Mouse (Mus musculus): ENCODE results near the gene Ost4. TPM values are rescaled to one million over a fixed set of nuclear protein-coding genes. Genes with fewer than 3 reads are reported as not detected.

Ost4 gene
- polyA plus RNA-seq, 1 experiment from 2014 or later: 217 TPM

DNA sequence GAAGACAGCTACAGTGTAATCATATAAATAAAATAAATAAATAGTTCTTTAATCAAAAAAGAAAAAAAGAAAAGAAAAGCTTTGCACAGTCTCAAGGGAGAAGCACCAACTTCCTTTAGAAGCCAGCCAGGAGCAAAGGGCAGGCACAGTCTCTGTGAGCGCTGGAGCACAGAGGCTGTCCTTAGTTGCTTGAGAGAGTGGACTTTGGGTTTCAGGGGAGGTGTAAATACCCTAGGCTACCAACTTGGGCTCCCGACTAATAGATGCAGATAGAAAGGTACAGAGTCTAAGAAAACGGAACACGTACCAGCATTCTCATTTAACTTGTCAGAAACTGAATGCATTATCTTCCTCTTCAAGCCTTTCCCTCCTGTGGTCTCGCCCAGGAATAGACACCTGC, 41.0 kb upstream of the Ost4 start:
- Histone ChIP-seq H3K36me3 (ENCODE audit: control insufficient read depth, insufficient read depth) (peaks cover 4% of the 10 kb centered on the region; the same call in 1 of the 2 replicates), H3K27ac (ENCODE audit: low read length) (no peak overlapping the region), H3K9me3 (ENCODE audit: control insufficient read depth, low read length) (no peaks in the 10 kb centered on the region), H3K27me3 (replicated peaks; ENCODE audit: control insufficient read depth, insufficient read depth, low read length) (no peaks in the 10 kb centered on the region), H3K4me1 (replicated peaks; ENCODE audit: control insufficient read depth, insufficient read depth, low read length) (peaks cover 15% of the 10 kb centered on the region), H3K4me2 (ENCODE audit: low read length) (no peak overlapping the region), H3K4me3 (replicated peaks; ENCODE audit: low read length) (no peak overlapping the region), H3K9ac (replicated peaks; ENCODE audit: low read depth, low read length) (no peak overlapping the region)
- 76% methylated on average over 5 of the region's 5 CpGs for WGBS
- no peak for ATAC-seq

DNA sequence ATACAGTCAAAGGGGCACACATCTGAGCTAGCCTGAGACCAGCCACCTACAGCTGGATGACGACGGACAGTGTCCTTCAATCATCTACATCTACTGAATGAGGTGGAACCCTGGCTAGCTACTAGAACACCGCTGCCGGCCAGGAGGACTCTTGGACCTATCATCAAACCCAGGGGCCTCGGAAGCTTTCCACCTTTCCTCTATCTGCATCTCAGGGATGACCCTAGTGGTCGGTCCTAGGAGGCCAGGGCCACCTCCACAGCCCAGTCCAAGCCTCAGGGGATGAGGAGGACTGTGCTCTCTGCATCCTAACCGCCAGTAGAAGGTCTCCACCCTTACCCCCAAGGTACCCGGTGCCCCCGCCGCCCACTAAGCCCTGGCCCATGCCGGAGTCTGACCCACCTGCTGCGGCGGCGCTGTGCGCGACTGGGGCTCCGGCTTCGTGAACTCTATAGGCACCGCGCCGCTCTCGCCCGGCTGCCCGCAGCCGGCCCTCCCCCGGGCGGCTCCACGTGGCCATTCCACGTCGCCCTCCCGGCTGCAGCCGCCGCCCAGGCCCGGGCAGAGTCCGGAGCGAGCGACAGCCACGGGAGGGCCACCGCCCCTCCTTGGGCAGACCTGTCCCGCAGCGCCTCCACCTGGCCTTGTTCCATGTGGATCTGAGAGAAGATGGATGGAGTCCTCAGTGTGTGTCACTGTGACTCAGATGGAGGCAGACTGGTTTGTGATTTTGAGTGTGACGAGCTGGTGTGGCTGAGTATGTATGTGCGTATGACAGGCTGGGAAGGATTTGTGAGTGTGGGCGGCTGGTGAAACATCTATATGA, 37.6 kb upstream of the Ost4 start, which contains the start of gene Cgref1:
TSS of gene Cgref1 (minus strand) at position 636 of the 826 bp plus-strand sequence.
- peak; percentile 61 for ATAC-seq
- WGBS: 4% methylated on average over 42 of the region's 44 CpGs

DNA sequence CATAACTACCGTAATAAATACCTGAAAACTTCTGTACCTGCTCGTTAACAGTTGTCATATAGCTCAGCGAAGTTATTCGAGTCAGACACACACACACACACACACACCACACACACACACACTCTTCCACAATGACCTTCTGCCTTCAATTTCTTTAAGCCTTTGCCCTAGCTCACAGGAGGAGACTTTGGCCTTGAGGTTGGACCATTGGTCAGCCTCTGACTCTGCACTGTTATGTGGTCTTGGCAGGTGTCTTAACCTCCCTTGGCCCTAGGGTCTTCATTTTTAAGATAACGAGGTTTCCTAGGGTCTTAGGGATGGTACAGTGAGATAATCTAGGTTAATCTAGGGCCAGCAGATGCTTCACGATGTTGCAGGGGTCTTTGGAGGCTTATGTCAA, 36.8 kb upstream of the Ost4 start:
- Histone ChIP-seq H3K4me3 (replicated peaks; ENCODE audit: low read length) (no peak overlapping the region), H3K4me2 (ENCODE audit: low read length) (0 out of 2 replicates have a peak overlapping the region, but pooled peaks have one; percentile 70), H3K36me3 (ENCODE audit: control insufficient read depth, insufficient read depth) (no peaks in the 10 kb centered on the region), H3K27ac (ENCODE audit: low read length) (no peak overlapping the region), H3K9ac (replicated peaks; ENCODE audit: low read depth, low read length) (no peak overlapping the region), H3K4me1 (replicated peaks; ENCODE audit: control insufficient read depth, insufficient read depth, low read length) (peaks cover 6% of the 10 kb centered on the region; the same call in 1 of the 2 replicates), H3K9me3 (ENCODE audit: control insufficient read depth, low read length) (no peaks in the 10 kb centered on the region), H3K27me3 (replicated peaks; ENCODE audit: control insufficient read depth, insufficient read depth, low read length) (no peaks in the 10 kb centered on the region)
- no peak for ATAC-seq
- WGBS: 84% methylated on average over 6 of the region's 6 CpGs

More for the DNA sequence above, 37.6 kb upstream of the Ost4 start, which contains the start of gene Cgref1:
- Histone ChIP-seq H3K4me3 (replicated peaks; ENCODE audit: low read length) (peak within 1 kb of the TSS; percentile 51), H3K27me3 (replicated peaks; ENCODE audit: control insufficient read depth, insufficient read depth, low read length) (no peaks in the 10 kb centered on the region), H3K9ac (replicated peaks; ENCODE audit: low read depth, low read length) (peak within 1 kb of the TSS; percentile 67), H3K4me2 (ENCODE audit: low read length) (peak within 1 kb of the TSS; percentile 70), H3K27ac (ENCODE audit: low read length) (no peak within 1 kb of the TSS), H3K9me3 (ENCODE audit: control insufficient read depth, low read length) (no peaks in the 10 kb centered on the region), H3K4me1 (replicated peaks; ENCODE audit: control insufficient read depth, insufficient read depth, low read length) (peaks cover 11% of the 10 kb centered on the region), H3K36me3 (ENCODE audit: control insufficient read depth, insufficient read depth) (no peaks in the 10 kb centered on the region)

DNA sequence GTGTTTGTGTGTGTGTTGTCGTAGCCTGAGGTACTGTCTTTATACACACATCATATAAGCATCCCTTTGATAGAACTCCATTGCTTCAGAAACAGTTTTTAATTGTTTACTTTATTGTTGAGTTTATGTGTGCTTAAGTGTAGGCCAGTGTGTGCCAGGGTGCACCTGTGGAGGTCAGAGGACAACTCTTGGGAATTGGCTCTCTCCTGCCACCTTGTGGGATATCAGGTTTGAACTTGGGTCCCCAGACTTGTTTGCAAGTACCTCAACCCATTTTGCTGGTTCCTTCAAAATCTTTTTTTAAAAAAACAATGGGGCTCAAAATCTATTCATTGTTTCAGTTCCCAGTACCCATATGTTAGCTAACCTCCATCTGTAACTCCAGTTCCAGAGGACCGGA, 35.4 kb upstream of the Ost4 start:
- ATAC-seq: no peak

DNA sequence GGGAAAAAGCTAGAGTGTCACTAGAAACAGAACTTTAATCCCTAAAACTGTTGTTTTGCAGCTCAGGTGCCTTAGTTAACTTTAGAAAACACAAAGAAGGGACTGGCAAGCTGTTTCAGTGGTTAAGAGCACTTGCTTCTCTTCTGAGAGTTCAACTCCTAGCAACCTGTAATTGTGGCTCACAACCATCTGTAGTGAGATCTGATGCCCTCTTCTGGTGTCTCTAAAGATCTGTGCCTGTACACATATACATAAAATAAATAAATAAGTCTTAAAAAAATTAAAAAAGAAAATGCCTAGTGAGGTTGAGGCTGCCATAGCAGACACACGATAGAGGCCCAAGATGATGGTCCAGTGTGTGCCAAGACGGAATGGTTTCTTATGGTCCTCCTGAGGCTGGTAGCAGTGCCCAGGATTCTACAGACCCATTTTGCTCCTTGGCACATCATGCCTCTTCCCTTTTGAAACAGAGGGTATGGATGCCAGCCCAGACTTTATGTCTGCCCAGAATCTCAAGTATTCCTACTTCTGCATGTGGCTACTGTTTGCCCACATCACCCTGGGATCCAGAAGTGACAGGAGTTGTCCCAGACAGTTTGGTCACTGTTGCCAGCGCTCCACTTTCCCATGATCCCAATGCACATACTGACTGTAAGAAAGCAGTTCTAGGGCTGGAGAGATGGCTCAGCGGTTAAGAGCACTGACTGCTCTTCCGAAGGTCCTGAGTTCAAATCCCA, 27.3 kb upstream of the Ost4 start:
- H3K27ac ChIP-seq (ENCODE audit: low read length): no peak overlapping the region
- no peak overlapping the region for H3K4me2 ChIP-seq (ENCODE audit: low read length)
- H3K36me3 ChIP-seq (ENCODE audit: control insufficient read depth, insufficient read depth): no peaks in the 10 kb centered on the region
- H3K4me1 ChIP-seq (replicated peaks; ENCODE audit: control insufficient read depth, insufficient read depth, low read length): no peaks in the 10 kb centered on the region
- H3K27me3 ChIP-seq (replicated peaks; ENCODE audit: control insufficient read depth, insufficient read depth, low read length): no peaks in the 10 kb centered on the region
- H3K9ac ChIP-seq (replicated peaks; ENCODE audit: low read depth, low read length): no peak overlapping the region
- H3K9me3 ChIP-seq (ENCODE audit: control insufficient read depth, low read length): no peaks in the 10 kb centered on the region
- H3K4me3 ChIP-seq (replicated peaks; ENCODE audit: low read length): no peak overlapping the region
- WGBS: 93% methylated on average over 5 of the region's 5 CpGs
- no peak for ATAC-seq

More for the DNA sequence above, 35.4 kb upstream of the Ost4 start:
- H3K9ac ChIP-seq (replicated peaks; ENCODE audit: low read depth, low read length): no peak overlapping the region
- 0 out of 2 replicates have a peak, but pooled peaks cover 5% of the 10 kb centered on the region for H3K4me1 ChIP-seq (replicated peaks; ENCODE audit: control insufficient read depth, insufficient read depth, low read length)
- H3K36me3 ChIP-seq (ENCODE audit: control insufficient read depth, insufficient read depth): no peaks in the 10 kb centered on the region
- H3K4me2 ChIP-seq (ENCODE audit: low read length): no peak overlapping the region
- H3K27ac ChIP-seq (ENCODE audit: low read length): no peak overlapping the region
- no peak overlapping the region for H3K4me3 ChIP-seq (replicated peaks; ENCODE audit: low read length)
- 94% methylated on average over 2 of the region's 2 CpGs for WGBS
- H3K27me3 ChIP-seq (replicated peaks; ENCODE audit: control insufficient read depth, insufficient read depth, low read length): no peaks in the 10 kb centered on the region
- no peaks in the 10 kb centered on the region for H3K9me3 ChIP-seq (ENCODE audit: control insufficient read depth, low read length)

DNA sequence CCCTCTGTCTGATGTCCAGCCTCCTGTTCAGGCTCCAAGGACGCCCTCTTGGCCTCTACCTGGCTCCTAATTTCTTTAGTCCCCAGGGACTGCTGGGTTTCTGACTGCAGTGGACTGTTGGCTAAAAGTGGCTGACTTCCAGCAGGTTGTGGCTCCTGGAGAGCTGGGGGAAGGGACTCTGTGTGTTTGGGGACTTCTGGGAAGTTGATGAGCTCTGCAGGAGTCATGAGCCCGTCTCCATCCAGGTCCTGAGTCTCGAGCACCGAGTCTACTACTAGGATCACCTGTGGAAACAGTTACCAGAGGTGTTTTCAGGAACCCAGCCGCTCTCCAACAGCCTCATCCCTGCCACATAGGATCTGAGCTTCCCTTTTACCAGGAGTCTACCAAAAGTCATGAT, 26.1 kb upstream of the Ost4 start:
- 78% methylated on average over 5 of the region's 5 CpGs for WGBS
- no peak for ATAC-seq
- H3K27ac ChIP-seq (ENCODE audit: low read length): no peak overlapping the region

DNA sequence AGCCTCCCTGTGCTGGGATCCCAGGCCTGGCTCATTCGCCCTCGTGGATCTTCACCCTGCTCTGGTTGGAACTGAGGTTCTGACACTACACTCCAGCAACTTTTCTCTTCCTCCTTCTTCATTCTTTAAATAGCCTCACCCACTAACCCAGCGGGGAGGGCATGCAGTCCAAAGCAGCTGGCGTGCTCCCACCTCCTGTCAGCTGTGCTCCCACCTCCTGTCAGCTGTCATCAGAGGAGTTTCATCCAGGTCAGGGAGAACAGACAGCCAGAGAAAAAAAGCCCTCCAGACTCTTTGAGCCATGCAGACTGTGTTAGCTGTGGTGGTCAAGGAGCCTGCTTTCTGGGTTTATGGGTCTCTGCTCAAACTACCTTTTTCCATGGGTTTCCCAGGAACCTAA, 23.8 kb upstream of the Ost4 start:
- Histone ChIP-seq H3K27me3 (replicated peaks; ENCODE audit: control insufficient read depth, insufficient read depth, low read length) (no peaks in the 10 kb centered on the region), H3K4me2 (ENCODE audit: low read length) (no peak overlapping the region), H3K27ac (ENCODE audit: low read length) (no peak overlapping the region), H3K4me1 (replicated peaks; ENCODE audit: control insufficient read depth, insufficient read depth, low read length) (no peaks in the 10 kb centered on the region), H3K4me3 (replicated peaks; ENCODE audit: low read length) (no peak overlapping the region), H3K36me3 (ENCODE audit: control insufficient read depth, insufficient read depth) (no peaks in the 10 kb centered on the region), H3K9me3 (ENCODE audit: control insufficient read depth, low read length) (no peaks in the 10 kb centered on the region), H3K9ac (replicated peaks; ENCODE audit: low read depth, low read length) (no peak overlapping the region)
- WGBS: 84% methylated on average over 4 of the region's 4 CpGs
- ATAC-seq: no peak

More for the DNA sequence above, 26.1 kb upstream of the Ost4 start:
- no peaks in the 10 kb centered on the region for H3K4me1 ChIP-seq (replicated peaks; ENCODE audit: control insufficient read depth, insufficient read depth, low read length)
- no peaks in the 10 kb centered on the region for H3K27me3 ChIP-seq (replicated peaks; ENCODE audit: control insufficient read depth, insufficient read depth, low read length)
- no peak overlapping the region for H3K4me3 ChIP-seq (replicated peaks; ENCODE audit: low read length)
- no peak overlapping the region for H3K4me2 ChIP-seq (ENCODE audit: low read length)
- no peaks in the 10 kb centered on the region for H3K9me3 ChIP-seq (ENCODE audit: control insufficient read depth, low read length)
- H3K36me3 ChIP-seq (ENCODE audit: control insufficient read depth, insufficient read depth): no peaks in the 10 kb centered on the region
- H3K9ac ChIP-seq (replicated peaks; ENCODE audit: low read depth, low read length): no peak overlapping the region

DNA sequence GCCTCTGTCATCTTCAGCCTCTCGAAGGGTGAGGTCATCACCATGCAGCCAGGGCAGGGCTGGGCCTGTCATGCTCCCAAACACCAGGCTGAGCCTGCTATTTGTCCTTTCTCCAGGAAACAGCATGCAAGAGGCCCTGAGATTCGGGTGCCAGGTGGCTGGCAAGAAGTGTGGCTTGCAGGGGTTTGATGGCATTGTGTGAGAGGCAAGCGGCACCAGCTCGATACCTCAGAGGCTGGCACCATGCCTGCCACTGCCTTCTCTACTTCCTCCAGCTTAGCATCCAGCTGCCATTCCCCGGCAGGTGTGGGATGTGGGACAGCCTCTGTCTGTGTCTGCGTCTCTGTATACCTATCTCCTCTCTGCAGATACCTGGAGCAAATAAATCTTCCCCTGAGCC, 23.3 kb upstream of the Ost4 start:
- Histone ChIP-seq H3K9me3 (ENCODE audit: control insufficient read depth, low read length) (no peaks in the 10 kb centered on the region), H3K9ac (replicated peaks; ENCODE audit: low read depth, low read length) (no peak overlapping the region), H3K27ac (ENCODE audit: low read length) (no peak overlapping the region), H3K36me3 (ENCODE audit: control insufficient read depth, insufficient read depth) (no peaks in the 10 kb centered on the region), H3K27me3 (replicated peaks; ENCODE audit: control insufficient read depth, insufficient read depth, low read length) (no peaks in the 10 kb centered on the region), H3K4me3 (replicated peaks; ENCODE audit: low read length) (no peak overlapping the region), H3K4me1 (replicated peaks; ENCODE audit: control insufficient read depth, insufficient read depth, low read length) (no peaks in the 10 kb centered on the region), H3K4me2 (ENCODE audit: low read length) (no peak overlapping the region)
- ATAC-seq: no peak
- WGBS: 72% methylated on average over 6 of the region's 6 CpGs

DNA sequence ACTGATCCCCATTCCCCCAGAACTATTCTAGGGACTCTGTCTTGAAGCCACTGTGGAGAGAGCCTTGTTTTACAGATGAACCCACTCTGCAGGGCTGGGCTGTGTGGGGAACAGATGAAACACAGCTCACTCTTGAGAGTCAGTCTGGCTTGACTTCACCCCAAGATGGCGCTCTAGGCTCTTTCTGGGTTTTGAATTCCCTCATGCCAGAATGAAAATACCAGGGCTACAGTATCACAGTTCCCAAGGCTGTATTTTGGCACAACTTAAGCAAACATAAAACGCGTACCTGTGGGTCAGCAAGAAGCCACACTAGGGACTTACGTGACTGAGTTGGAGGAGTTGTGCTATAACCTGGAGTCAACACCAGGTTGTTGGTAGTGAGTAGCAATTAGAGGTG, 22.5 kb upstream of the Ost4 start:
- H3K36me3 ChIP-seq (ENCODE audit: control insufficient read depth, insufficient read depth): no peaks in the 10 kb centered on the region
- no peaks in the 10 kb centered on the region for H3K4me1 ChIP-seq (replicated peaks; ENCODE audit: control insufficient read depth, insufficient read depth, low read length)
- no peaks in the 10 kb centered on the region for H3K9me3 ChIP-seq (ENCODE audit: control insufficient read depth, low read length)
- H3K27ac ChIP-seq (ENCODE audit: low read length): no peak overlapping the region
- no peak overlapping the region for H3K4me2 ChIP-seq (ENCODE audit: low read length)
- H3K9ac ChIP-seq (replicated peaks; ENCODE audit: low read depth, low read length): no peak overlapping the region
- H3K4me3 ChIP-seq (replicated peaks; ENCODE audit: low read length): no peak overlapping the region
- no peaks in the 10 kb centered on the region for H3K27me3 ChIP-seq (replicated peaks; ENCODE audit: control insufficient read depth, insufficient read depth, low read length)
- 42% methylated on average over 4 of the region's 4 CpGs for WGBS
- peak; percentile 39 for ATAC-seq

Data from forebrain, embryonic 16.5 days (tissue).